Mouse (Mus musculus): Measurements from ENCODE around the gene Hapln4. TPM values are rescaled to one million over a fixed set of nuclear protein-coding genes. Genes with fewer than 3 reads are reported as not detected.
A peak's percentile ranks its signal among the peaks of the same experiment; 100 is the strongest.

The Hapln4 gene
- polyA plus RNA-seq, 1 experiment from 2014 or later, result 0.21 TPM

DNA sequence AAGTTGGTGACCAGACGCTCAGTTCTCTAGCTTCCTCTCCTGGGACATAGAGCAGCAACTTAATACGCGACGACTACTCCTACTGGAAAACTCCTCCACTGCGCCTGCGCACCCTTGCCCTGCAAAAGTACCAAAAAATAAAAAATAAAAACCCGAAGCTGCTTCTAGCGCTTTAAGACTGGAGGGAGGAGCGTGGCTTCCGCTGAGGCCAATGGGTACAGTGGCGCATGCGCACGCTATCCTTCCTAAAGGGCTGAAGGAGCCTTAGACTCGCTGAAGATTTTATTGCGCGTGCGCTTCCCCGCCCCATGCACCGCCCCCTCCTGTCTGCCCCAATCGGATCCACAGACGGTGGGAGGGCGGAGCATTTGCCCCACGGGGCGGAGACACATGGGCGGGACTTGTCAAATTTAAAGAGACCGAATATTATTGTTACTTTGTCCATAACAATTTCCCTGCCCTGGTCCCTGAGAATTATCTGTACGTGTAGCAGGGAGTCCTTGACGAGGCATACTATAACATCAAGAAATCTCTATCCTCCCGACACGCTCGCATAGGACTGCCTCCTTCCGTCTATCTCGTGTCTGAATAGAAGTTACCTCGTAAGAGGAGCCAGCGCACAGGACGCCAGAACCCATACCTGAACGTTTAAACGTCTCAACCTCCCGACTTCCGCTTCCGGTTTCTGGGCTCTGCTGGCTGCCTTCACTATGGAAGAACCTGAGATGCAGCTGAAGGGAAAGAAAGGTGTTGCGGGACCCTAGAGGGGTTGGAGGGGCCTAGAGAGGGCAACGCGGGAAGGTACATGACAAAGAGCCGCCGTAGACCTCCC is 56.0 kb downstream of the Hapln4 start, which contains the start of the genes Rfxank, Borcs8 and Mef2b:
Rfxank (minus strand) TSS at position 129 of the 832 bp plus-strand sequence.
Borcs8 (plus strand) TSS at position 474 of the 832 bp plus-strand sequence.
Mef2b (plus strand) TSS at position 686 of the 832 bp plus-strand sequence.
- under 1% methylated on average over 46 of the region's 46 CpGs for WGBS
- no peaks in the 10 kb centered on the region for H3K27me3 ChIP-seq (ENCODE audit: control insufficient read depth, insufficient read depth, low read length)
- peak within 1 kb of the TSS; percentile 68 for H3K4me2 ChIP-seq (ENCODE audit: low read depth)
- ATAC-seq (ENCODE audit: insufficient read depth, low FRiP score, low TSS enrichment), result peak; percentile 94
- H3K9ac ChIP-seq (ENCODE audit: low read length), result peak within 1 kb of the TSS; percentile 67
- no peaks in the 10 kb centered on the region for H3K9me3 ChIP-seq (ENCODE audit: control insufficient read depth, low read length)
- peaks cover 7% of the 10 kb centered on the region for H3K36me3 ChIP-seq (ENCODE audit: control insufficient read depth, insufficient read depth, low read length)
- H3K4me1 ChIP-seq (ENCODE audit: control insufficient read depth, insufficient read depth, low read length), result peaks cover 12% of the 10 kb centered on the region
- DNase-seq (ENCODE audit: low spot score), result peak; percentile 99
- H3K27ac ChIP-seq (ENCODE audit: low read depth, low read length), result no peak within 1 kb of the TSS
- H3K4me3 ChIP-seq (ENCODE audit: low read depth, low read length), result peak within 1 kb of the TSS; percentile 72

GRCm38 (mm10) chr8:70139981-70140380 is 56.7 kb downstream of the Hapln4 start:
- DNase-seq (ENCODE audit: low spot score) (no peak), ATAC-seq (ENCODE audit: insufficient read depth, low FRiP score, low TSS enrichment) (no peak)
- 14% methylated on average over 9 of the region's 9 CpGs for WGBS
- Histone ChIP-seq H3K4me3 (ENCODE audit: low read depth, low read length) (peak overlapping the region; percentile 72), H3K9ac (ENCODE audit: low read length) (peak overlapping the region; percentile 67), H3K36me3 (ENCODE audit: control insufficient read depth, insufficient read depth, low read length) (peaks cover 7% of the 10 kb centered on the region), H3K27ac (ENCODE audit: low read depth, low read length) (no peak overlapping the region), H3K27me3 (ENCODE audit: control insufficient read depth, insufficient read depth, low read length) (no peaks in the 10 kb centered on the region), H3K4me2 (ENCODE audit: low read depth) (peak overlapping the region; percentile 68), H3K9me3 (ENCODE audit: control insufficient read depth, low read length) (no peaks in the 10 kb centered on the region), H3K4me1 (ENCODE audit: control insufficient read depth, insufficient read depth, low read length) (peaks cover 12% of the 10 kb centered on the region)

Small RNAs within 50 kb of the gene (microRNA-seq; reads per million reads assigned to microRNA genes)
- 0.78 reads per million for gene Mir7066

Other genes starting within 250 kb of the Hapln4 start
- gene Cilp2, start 195.8 kb upstream of the Hapln4 start, polyA plus RNA-seq (2014; fragmentation: Nextera tagmentation; extraction: Ambion mirVana), result 0.47 and 0.86 TPM in 2 replicates
- gene Tssk6, start 181.3 kb upstream of the Hapln4 start, polyA plus RNA-seq (2014; fragmentation: Nextera tagmentation; extraction: Ambion mirVana), result 4.1 and 4.8 TPM in 2 replicates
- 151 and 161 TPM in 2 replicates for gene Ndufa13, start 180.9 kb upstream of the Hapln4 start, polyA plus RNA-seq (2014; fragmentation: Nextera tagmentation; extraction: Ambion mirVana)
- gene Yjefn3, start 180.7 kb upstream of the Hapln4 start, polyA plus RNA-seq (2014; fragmentation: Nextera tagmentation; extraction: Ambion mirVana), result 3.7 and 5.0 TPM in 2 replicates
- gene Gatad2a, start 87.1 kb upstream of the Hapln4 start, polyA plus RNA-seq (2014; fragmentation: Nextera tagmentation; extraction: Ambion mirVana), result 80.7 and 92.7 TPM in 2 replicates
- gene Mau2, start 40.7 kb upstream of the Hapln4 start, polyA plus RNA-seq (2014; fragmentation: Nextera tagmentation; extraction: Ambion mirVana), result 57.3 and 62.1 TPM in 2 replicates
- 39.2 and 39.5 TPM in 2 replicates for gene Sugp1, start 40.6 kb upstream of the Hapln4 start, polyA plus RNA-seq (2014; fragmentation: Nextera tagmentation; extraction: Ambion mirVana)
- 0.53 and 1.3 TPM in 2 replicates for gene Tm6sf2, start 10.5 kb upstream of the Hapln4 start, polyA plus RNA-seq (2014; fragmentation: Nextera tagmentation; extraction: Ambion mirVana)
- 55.8 and 59.7 TPM in 2 replicates for gene Ncan, start 37.4 kb downstream of the Hapln4 start, polyA plus RNA-seq (2014; fragmentation: Nextera tagmentation; extraction: Ambion mirVana)
- 18.9 and 20.6 TPM in 2 replicates for gene Nr2c2ap, start 47.9 kb downstream of the Hapln4 start, polyA plus RNA-seq (2014; fragmentation: Nextera tagmentation; extraction: Ambion mirVana)
- 13.0 and 13.3 TPM in 2 replicates for gene Rfxank, start 55.7 kb downstream of the Hapln4 start, polyA plus RNA-seq (2014; fragmentation: Nextera tagmentation; extraction: Ambion mirVana)
- gene Borcs8, start 56.0 kb downstream of the Hapln4 start, polyA plus RNA-seq (2014; fragmentation: Nextera tagmentation; extraction: Ambion mirVana), result 52.1 and 52.2 TPM in 2 replicates
- gene Mef2b, start 56.3 kb downstream of the Hapln4 start, polyA plus RNA-seq (2014; fragmentation: Nextera tagmentation; extraction: Ambion mirVana), result 0.39 and 0.58 TPM in 2 replicates
- 36.4 and 36.8 TPM in 2 replicates for gene Tmem161a, start 88.9 kb downstream of the Hapln4 start, polyA plus RNA-seq (2014; fragmentation: Nextera tagmentation; extraction: Ambion mirVana)
- gene Slc25a42, start 128.8 kb downstream of the Hapln4 start, polyA plus RNA-seq (2014; fragmentation: Nextera tagmentation; extraction: Ambion mirVana), result 2.4 TPM in 2 replicates
- gene Sugp2, start 150.8 kb downstream of the Hapln4 start, polyA plus RNA-seq (2014; fragmentation: Nextera tagmentation; extraction: Ambion mirVana), result 48.3 and 50.6 TPM in 2 replicates
- gene Armc6, start 151.0 kb downstream of the Hapln4 start, polyA plus RNA-seq (2014; fragmentation: Nextera tagmentation; extraction: Ambion mirVana), result 37.9 and 43.2 TPM in 2 replicates
- gene Homer3, start 199.4 kb downstream of the Hapln4 start, polyA plus RNA-seq (2014; fragmentation: Nextera tagmentation; extraction: Ambion mirVana), result 77.7 and 80.4 TPM in 2 replicates
- 51.4 and 55.2 TPM in 2 replicates for gene Ddx49, start 219.0 kb downstream of the Hapln4 start, polyA plus RNA-seq (2014; fragmentation: Nextera tagmentation; extraction: Ambion mirVana)
- gene Cope, start 219.1 kb downstream of the Hapln4 start, polyA plus RNA-seq (2014; fragmentation: Nextera tagmentation; extraction: Ambion mirVana), result 272 and 283 TPM in 2 replicates
- 6.8 and 6.9 TPM in 2 replicates for gene Cers1, start 232.3 kb downstream of the Hapln4 start, polyA plus RNA-seq (2014; fragmentation: Nextera tagmentation; extraction: Ambion mirVana)
- 0.93 and 1.5 TPM in 2 replicates for gene Gdf1, start 246.4 kb downstream of the Hapln4 start, polyA plus RNA-seq (2014; fragmentation: Nextera tagmentation; extraction: Ambion mirVana)

All from neural tube, embryonic 11.5 days (tissue).